Mouse (Mus musculus) left cerebral cortex, postnatal 10 days (tissue): ENCODE measurements around the gene Hoxa1. TPM values are rescaled to one million over a fixed set of nuclear protein-coding genes. Genes with fewer than 3 reads are reported as not detected.

Source experiments
- DNase-seq, 2 experiments: peaks; one replicate each; pipeline ENCODE4 v3.0.0; 2021 to 2022; ENCODE audit warnings: low spot score in 2 of 2, mixed read lengths in 1 of 2; ENCODE audit errors: extremely low spot score in 1 of 2
- intact Hi-C: fragments of 180-260 bp; cut with DNase I; formaldehyde crosslinking; loops from one replicate; pipeline ENCODE4 v1.15.1; 2025
- total RNA-seq, 2 experiments: library from RNA; stranded (reverse); gene quantifications; 2 replicates each; pipeline ENCODE4 v1.2.3; 2021

Hoxa1 gene
- not detected for total RNA-seq

DNA sequence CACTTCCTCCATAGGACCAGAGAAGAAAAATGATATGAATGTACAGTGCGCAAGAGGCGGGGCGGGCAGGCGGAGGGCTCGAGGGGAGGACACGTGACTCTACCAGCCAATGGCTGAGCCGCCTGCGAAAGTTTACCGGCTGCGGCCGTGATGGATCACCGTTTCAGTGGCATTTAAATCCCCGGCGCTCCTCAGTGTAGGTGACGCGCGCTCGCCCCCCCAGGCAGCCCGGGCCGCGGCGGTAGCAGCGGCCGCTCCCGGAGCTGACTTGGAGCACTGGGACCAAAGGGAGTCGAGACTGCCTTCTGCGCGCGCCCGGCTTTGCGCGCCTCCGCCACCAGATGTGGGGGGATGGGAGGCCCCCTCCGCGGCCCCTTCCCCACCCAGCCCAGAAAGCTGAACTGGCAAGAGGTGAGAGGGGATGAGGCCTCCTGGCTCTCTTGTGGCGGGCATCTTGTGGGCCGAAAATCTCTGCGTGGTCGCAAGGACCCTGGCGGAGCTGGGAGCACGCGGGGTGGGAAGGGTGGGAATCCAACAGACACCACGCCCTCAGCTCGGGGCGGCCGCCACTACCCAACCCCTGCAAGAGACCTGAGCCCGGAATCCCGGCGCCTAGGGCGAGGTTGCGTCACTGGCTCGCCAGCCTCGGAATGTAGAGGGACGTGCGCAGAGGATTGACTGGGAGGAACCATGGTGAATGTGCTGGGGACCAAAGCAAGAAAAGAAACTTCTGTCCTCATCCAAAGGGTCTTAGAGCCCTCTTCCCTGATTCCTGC lies at the start of gene Hoxa1:
Gene Hoxa1 (minus strand): TSS at position 42 of the 776 bp plus-strand sequence.
- peak in 1 of 2 experiments; percentile 34 for DNase-seq
- intact Hi-C loops = loop anchor here (5.0 kb wide), 1 partner anchor 154 kb away; the partner anchor contains the start of gene Evx1

GRCm38 (mm10) chr6:52207684-52207976 lies 49.5 kb upstream of the Hoxa1 start:
- intact Hi-C loops = no loop called here
- no peak for DNase-seq

GRCm38 (mm10) chr6:52206882-52207683 lies 49.0 kb upstream of the Hoxa1 start:
- DNase-seq = no peak
- intact Hi-C loops = no loop called here

GRCm38 (mm10) chr6:52205638-52206621 lies 47.8 kb upstream of the Hoxa1 start:
- intact Hi-C loops = no loop called here
- DNase-seq = no peak

DNA sequence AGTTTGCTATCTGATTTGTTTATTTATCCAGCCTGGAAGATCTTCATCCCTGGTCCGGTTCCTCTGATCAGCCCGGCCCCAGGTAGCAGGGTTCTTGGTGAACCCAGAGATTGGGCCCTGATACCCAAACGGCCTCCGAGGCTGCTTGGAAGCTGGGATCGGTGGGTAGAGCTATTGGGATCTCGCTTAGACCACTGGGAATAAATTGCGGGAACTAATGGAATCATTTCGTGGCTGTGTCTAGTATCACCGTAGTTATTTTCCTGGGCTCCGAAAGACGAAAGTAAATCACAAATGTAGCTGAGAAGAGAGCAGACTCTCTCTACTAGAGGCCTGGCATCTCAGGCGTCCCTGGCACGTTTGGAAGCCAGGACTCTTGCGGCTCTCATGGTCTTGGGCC lies 47.1 kb upstream of the Hoxa1 start:
- DNase-seq = no peak
- intact Hi-C loops = no loop called here

DNA sequence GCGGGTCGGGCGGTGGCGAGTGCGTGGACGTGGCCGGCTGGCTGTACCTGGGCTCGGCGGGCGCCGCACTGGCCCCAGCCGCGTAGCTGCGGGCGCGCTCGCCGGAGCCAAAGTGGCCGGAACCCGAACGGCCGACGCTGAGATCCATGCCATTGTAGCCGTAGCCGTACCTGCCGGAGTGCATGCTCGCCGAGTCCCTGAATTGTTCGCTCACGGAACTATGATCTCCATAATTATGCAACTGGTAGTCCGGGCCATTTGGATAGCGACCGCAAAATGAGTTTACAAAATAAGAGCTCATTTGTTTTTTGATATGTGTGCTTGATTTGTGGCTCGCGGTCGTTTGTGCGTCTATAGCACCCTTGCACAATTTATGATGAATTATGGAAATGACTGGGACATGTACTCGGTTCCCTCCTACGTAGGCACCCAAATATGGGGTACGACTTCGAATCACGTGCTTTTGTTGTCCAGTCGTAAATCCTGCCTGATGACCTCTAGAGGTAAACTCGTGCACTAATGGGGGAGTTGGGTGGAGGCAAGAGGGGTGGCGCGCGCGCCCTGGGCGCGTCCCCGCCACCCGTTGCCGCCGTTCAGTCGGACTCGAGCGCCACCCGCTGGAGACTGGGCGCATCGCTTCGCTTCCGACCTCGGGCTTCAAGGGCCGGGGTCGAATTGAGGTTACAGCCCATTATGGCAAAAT lies 46.1 kb upstream of the Hoxa1 start, which contains the start of gene Hoxa5:
Gene Hoxa5 (minus strand): TSS at position 538 of the 703 bp plus-strand sequence.
- intact Hi-C loops = no loop called here
- no peak for DNase-seq

DNA sequence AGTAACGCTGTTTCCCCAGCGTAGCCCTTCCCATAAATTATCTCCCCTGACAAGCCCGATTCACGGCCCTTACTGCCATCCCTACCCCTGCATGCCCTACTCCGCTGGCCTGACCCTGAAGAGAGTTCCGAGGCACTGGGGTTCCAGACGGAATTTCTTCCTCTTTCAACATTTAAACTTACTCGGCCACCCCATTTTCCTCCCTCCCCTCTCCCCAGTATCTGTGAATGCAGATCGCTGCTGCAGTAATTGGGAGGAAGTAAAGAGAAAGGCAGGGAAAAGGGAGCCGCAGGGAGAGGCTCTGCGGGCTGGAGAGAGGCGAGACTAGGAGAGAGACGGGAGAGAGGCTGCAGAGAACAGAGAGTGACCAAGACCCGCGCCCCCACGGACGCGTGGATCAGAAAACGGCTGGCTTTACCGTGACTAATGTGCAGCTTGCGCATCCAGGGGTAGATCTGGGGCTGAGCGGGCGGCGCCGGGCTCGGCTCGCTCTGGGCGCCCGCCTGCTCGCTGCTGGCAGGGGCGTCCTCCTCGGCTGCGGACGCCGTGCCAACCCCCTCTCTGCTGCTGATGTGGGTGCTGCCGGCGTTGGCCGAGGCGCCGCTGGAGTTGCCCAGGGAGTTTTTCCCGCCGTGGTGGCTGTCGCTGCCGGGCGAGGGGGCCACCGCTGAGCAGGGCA lies 45.4 kb upstream of the Hoxa1 start:
- intact Hi-C loops = no loop called here
- no peak for DNase-seq

GRCm38 (mm10) chr6:52203121-52203370 lies 44.9 kb upstream of the Hoxa1 start:
- intact Hi-C loops = no loop called here
- no peak for DNase-seq

GRCm38 (mm10) chr6:52202362-52203120 lies 44.4 kb upstream of the Hoxa1 start:
- no peak for DNase-seq
- intact Hi-C loops = no loop called here

DNA sequence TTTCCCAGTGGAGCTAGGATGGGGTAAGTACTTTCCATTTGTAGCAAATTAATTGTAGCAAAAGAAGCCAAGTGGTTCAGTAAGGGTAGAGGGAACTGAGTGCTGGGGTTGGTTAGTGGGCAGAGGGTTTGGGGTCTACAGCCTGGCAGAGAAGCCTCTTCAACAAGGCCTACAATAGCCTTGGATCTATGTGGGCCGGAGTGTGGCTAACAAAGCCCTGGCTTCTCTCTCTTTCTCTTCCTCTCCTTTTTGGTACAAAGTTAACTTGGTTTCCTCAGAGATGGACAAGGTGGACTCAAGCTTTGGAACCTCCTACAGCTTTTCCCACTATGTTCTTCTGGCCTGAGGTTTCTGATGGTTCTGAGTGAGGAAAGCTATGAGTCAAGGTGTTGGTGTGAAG lies 43.2 kb upstream of the Hoxa1 start:
- no peak for DNase-seq
- intact Hi-C loops = no loop called here

- DNase-seq = no peak
- intact Hi-C loops = no loop called here
Observed at GRCm38 (mm10) chr6:52200751-52201250, 42.7 kb upstream of the Hoxa1 start.

GRCm38 (mm10) chr6:52200073-52200750 lies 42.1 kb upstream of the Hoxa1 start:
- DNase-seq = no peak
- intact Hi-C loops = no loop called here

- intact Hi-C loops = loop anchor here (5.0 kb wide), 2 partner anchors 195 to 325 kb away; no protein-coding TSS in a partner anchor
- DNase-seq = peak in 1 of 2 experiments; percentile 22
Observed at GRCm38 (mm10) chr6:52197271-52197670, 39.2 kb upstream of the Hoxa1 start.

- intact Hi-C loops = loop anchor here (5.0 kb wide), 2 partner anchors 195 to 325 kb away; no protein-coding TSS in a partner anchor
- no peak for DNase-seq
Observed at GRCm38 (mm10) chr6:52196811-52197210, 38.7 kb upstream of the Hoxa1 start.

- intact Hi-C loops = loop anchor here (5.0 kb wide), 2 partner anchors 192 to 322 kb away; no protein-coding TSS in a partner anchor
- DNase-seq = no peak
Observed at GRCm38 (mm10) chr6:52194690-52195089, 36.6 kb upstream of the Hoxa1 start.

DNA sequence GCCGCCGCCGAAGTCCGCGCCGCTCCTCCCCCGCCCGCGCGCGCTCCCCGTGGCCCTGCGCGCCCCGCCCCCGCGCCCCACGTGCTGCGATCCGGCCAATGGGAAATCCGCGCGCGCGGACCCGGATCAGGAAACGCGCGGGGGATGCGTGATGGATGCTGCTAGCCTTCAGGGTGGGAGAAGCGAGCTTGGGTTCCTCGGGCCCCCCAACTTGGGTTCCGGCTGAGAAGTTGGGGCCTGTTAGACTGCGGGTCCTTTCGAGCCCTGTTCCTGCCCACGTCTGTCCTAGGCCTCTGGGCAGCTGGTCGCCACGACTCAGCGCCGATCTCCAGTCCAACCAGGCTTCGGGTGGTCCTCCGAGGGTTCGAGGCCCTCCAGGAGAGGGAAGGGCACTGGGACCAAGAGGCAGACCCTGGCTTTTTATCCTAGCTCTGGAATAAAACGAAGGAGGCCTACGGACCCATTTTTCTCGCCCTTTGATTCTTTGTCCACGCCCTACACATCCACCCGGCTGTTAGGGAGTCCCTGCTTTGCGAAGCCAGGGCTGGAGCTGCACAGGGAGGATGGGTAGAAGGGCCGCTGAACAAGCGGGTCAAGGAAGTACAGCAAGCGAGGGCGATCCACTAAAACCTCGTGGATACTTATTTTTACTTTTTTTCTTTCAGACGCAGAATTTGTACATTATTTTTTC lies 33.9 kb upstream of the Hoxa1 start:
- peak in 1 of 2 experiments; percentile 66 for DNase-seq
- intact Hi-C loops = no loop called here
